Mouse (Mus musculus): ENCODE data around the gene Sh2b1. TPM values are rescaled to one million over a fixed set of nuclear protein-coding genes. Genes with fewer than 3 reads are reported as not detected.

Sh2b1 gene
- polyA plus RNA-seq (2014; fragmentation: Nextera tagmentation; extraction: Ambion mirVana) = 36.3 and 39.3 TPM in 2 replicates

DNA sequence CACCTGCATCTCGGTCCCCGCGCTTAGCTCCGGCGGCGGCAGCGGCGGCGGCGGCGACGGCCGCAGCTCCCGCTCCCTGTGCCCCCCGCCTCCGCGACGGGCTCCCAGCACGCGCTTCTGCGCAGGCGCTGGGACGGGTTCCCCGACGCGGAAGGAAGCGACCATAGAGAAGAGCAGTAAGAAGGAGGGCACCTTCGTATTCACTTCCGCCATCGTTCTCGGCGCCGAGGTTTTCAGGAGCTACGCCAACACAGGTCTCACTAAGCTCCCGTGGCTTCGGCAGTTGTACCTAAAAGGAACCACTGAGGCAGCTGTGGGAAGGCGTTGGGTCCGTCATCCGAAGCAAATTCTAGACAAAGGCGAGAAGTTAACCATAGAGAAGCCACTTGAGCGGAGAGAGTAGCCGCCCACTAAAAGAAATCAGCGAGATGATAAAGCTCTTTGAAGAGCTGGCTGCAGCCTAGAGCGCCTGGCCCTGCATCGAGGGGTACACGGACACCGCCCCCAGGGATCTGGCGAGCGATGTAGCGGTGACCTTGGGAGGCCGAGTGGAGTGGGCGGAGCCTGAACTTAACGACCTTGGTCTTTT, at the start of gene Sh2b1:
Sh2b1 (minus strand) TSS at position 432 of the 589 bp plus-strand sequence.
- no peaks in the 10 kb centered on the region for H3K27me3 ChIP-seq (ENCODE audit: control insufficient read depth, insufficient read depth, low read length)
- WGBS = under 1% methylated on average over 49 of the region's 53 CpGs
- DNase-seq (ENCODE audit: low spot score) (peak; percentile 93), ATAC-seq (replicated peaks; ENCODE audit: insufficient number of reproducible peaks, low FRiP score, low TSS enrichment, low read depth) (peak; percentile 87)
- no peaks in the 10 kb centered on the region for H3K36me3 ChIP-seq (replicated peaks; ENCODE audit: control insufficient read depth, insufficient read depth, low read depth, low read length)
- peak within 1 kb of the TSS; percentile 87 for H3K4me3 ChIP-seq (ENCODE audit: low read depth, low read length)
- H3K9ac ChIP-seq (replicated peaks; ENCODE audit: low read length) = peak within 1 kb of the TSS; percentile 92
- no peaks in the 10 kb centered on the region for H3K9me3 ChIP-seq (replicated peaks; ENCODE audit: control insufficient read depth, low read length)
- H3K4me1 ChIP-seq (ENCODE audit: control insufficient read depth, insufficient read depth, low read length) = no peaks in the 10 kb centered on the region
- H3K27ac ChIP-seq (replicated peaks; ENCODE audit: low read depth, low read length) = peak within 1 kb of the TSS; percentile 77
- H3K4me2 ChIP-seq (ENCODE audit: low read depth, low read length) = peak within 1 kb of the TSS; percentile 84

DNA sequence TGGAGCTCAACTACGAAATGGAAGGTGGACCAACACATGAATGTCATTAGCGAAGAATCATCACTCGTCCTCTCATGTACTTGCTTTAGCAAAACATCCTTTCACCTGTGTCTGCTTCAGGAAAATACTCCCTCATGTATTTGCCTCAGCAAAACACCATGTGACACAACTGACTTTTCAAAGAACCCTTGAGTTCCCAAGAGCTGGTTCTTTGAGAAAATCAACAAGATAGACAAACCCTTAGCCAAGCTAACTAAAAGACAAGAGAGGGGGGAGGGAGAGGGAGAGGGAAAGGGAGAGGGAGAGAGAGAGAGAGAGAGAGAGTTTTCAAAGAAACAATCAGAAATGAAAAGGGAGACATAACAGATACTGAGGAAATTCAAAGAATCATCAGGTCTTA, 48.1 kb upstream of the Sh2b1 start:
- Histone ChIP-seq H3K4me3 (ENCODE audit: low read depth, low read length) (no peak overlapping the region), H3K9ac (replicated peaks; ENCODE audit: low read length) (no peak overlapping the region), H3K4me2 (ENCODE audit: low read depth, low read length) (no peak overlapping the region), H3K27me3 (ENCODE audit: control insufficient read depth, insufficient read depth, low read length) (no peaks in the 10 kb centered on the region), H3K36me3 (replicated peaks; ENCODE audit: control insufficient read depth, insufficient read depth, low read depth, low read length) (no peaks in the 10 kb centered on the region), H3K27ac (replicated peaks; ENCODE audit: low read depth, low read length) (no peak overlapping the region), H3K9me3 (replicated peaks; ENCODE audit: control insufficient read depth, low read length) (no peaks in the 10 kb centered on the region), H3K4me1 (ENCODE audit: control insufficient read depth, insufficient read depth, low read length) (no peaks in the 10 kb centered on the region)
- no peak for DNase-seq (ENCODE audit: low spot score)
- 74% methylated on average over 3 of the region's 3 CpGs for WGBS
- ATAC-seq (replicated peaks; ENCODE audit: insufficient number of reproducible peaks, low FRiP score, low TSS enrichment, low read depth) = no peak

DNA sequence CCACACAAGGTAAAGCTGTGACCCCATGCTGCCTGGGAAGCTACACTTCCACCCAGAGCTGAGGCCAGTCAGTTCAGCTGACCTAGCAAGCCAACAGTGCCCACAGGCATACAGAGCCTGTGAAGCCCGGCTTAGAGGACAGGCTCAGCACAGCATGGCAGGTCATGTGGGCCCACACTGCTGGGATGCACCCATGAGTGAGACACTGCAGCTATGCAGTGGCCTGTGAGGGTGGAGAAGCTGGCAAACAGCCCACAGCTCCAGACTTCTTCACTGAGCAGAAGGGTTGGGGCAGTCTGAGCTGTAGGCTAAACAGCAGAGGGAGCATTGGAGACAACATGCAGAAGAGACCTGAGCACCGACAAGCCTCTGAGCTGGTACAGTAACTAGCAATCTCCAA, 44.3 kb upstream of the Sh2b1 start:
- Histone ChIP-seq H3K9me3 (replicated peaks; ENCODE audit: control insufficient read depth, low read length) (no peaks in the 10 kb centered on the region), H3K9ac (replicated peaks; ENCODE audit: low read length) (no peak overlapping the region), H3K4me1 (ENCODE audit: control insufficient read depth, insufficient read depth, low read length) (no peaks in the 10 kb centered on the region), H3K4me2 (ENCODE audit: low read depth, low read length) (no peak overlapping the region), H3K4me3 (ENCODE audit: low read depth, low read length) (no peak overlapping the region), H3K27ac (replicated peaks; ENCODE audit: low read depth, low read length) (no peak overlapping the region), H3K27me3 (ENCODE audit: control insufficient read depth, insufficient read depth, low read length) (no peaks in the 10 kb centered on the region), H3K36me3 (replicated peaks; ENCODE audit: control insufficient read depth, insufficient read depth, low read depth, low read length) (no peaks in the 10 kb centered on the region)
- ATAC-seq (replicated peaks; ENCODE audit: insufficient number of reproducible peaks, low FRiP score, low TSS enrichment, low read depth) (no peak), DNase-seq (ENCODE audit: low spot score) (no peak)
- 61% methylated on average over 2 of the region's 2 CpGs for WGBS

DNA sequence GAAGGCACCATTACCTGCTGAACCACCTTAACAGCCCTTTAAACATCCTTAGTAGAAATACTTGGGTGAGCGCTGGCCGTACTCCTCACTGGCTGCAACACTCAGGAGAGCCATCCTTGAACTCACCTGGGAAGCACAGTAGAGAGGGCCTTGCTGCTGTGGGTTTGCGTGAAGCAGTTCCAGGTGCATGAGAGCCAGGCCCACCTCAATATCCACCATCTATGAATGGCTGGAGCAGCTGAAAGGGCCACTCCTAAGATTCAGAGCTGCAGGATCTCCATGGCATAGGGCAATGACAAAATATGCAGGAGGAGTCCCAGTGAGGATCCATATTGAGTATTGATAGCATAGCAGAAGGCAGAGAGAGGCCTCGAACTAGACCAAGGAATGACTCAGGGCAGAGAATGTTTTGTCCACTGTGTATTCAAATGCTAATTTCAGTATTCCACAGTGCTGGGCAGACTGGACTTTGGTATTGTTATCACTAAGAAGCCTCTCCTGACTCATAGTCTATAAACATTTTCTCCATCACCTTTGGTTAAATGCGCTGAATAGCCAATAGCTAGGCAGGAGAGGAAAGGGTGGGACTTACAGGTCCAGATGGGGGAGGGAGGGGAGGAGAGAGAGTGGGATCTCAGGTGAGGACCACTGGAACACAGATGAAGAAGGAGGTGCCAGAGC, 43.2 kb upstream of the Sh2b1 start:
- no peak overlapping the region for H3K4me3 ChIP-seq (ENCODE audit: low read depth, low read length)
- H3K9ac ChIP-seq (replicated peaks; ENCODE audit: low read length) = no peak overlapping the region
- no peak overlapping the region for H3K27ac ChIP-seq (replicated peaks; ENCODE audit: low read depth, low read length)
- H3K9me3 ChIP-seq (replicated peaks; ENCODE audit: control insufficient read depth, low read length) = no peaks in the 10 kb centered on the region
- WGBS = 85% methylated on average over 5 of the region's 5 CpGs
- DNase-seq (ENCODE audit: low spot score) (no peak), ATAC-seq (replicated peaks; ENCODE audit: insufficient number of reproducible peaks, low FRiP score, low TSS enrichment, low read depth) (no peak)
- no peaks in the 10 kb centered on the region for H3K4me1 ChIP-seq (ENCODE audit: control insufficient read depth, insufficient read depth, low read length)
- no peaks in the 10 kb centered on the region for H3K27me3 ChIP-seq (ENCODE audit: control insufficient read depth, insufficient read depth, low read length)
- H3K36me3 ChIP-seq (replicated peaks; ENCODE audit: control insufficient read depth, insufficient read depth, low read depth, low read length) = no peaks in the 10 kb centered on the region
- no peak overlapping the region for H3K4me2 ChIP-seq (ENCODE audit: low read depth, low read length)

DNA sequence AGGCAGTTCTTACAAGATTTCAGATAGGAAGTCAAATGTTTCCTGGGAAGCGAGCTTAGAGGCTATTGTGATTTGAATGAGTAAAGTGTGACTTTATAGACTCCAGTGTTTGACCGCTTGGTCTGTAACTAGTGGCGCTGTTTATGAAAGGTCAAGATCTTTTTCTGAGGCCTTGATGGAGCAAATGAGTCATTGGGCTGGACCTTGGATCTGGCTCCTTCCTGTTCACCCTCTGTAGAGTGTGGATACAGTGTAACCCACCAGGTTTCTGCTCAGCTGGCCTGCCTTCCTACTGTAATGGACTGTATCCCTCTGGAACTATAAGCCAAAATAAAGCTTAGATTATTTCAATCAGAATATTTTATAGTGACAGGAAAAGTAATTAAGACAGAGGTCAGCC, 36.1 kb upstream of the Sh2b1 start:
- no peaks in the 10 kb centered on the region for H3K9me3 ChIP-seq (replicated peaks; ENCODE audit: control insufficient read depth, low read length)
- H3K27me3 ChIP-seq (ENCODE audit: control insufficient read depth, insufficient read depth, low read length) = no peaks in the 10 kb centered on the region
- H3K36me3 ChIP-seq (replicated peaks; ENCODE audit: control insufficient read depth, insufficient read depth, low read depth, low read length) = no peaks in the 10 kb centered on the region
- no peak overlapping the region for H3K27ac ChIP-seq (replicated peaks; ENCODE audit: low read depth, low read length)
- no peak overlapping the region for H3K4me3 ChIP-seq (ENCODE audit: low read depth, low read length)
- DNase-seq (ENCODE audit: low spot score) (no peak), ATAC-seq (replicated peaks; ENCODE audit: insufficient number of reproducible peaks, low FRiP score, low TSS enrichment, low read depth) (no peak)
- no peak overlapping the region for H3K9ac ChIP-seq (replicated peaks; ENCODE audit: low read length)
- H3K4me2 ChIP-seq (ENCODE audit: low read depth, low read length) = no peak overlapping the region
- 79% methylated on average over 3 of the region's 3 CpGs for WGBS
- no peaks in the 10 kb centered on the region for H3K4me1 ChIP-seq (ENCODE audit: control insufficient read depth, insufficient read depth, low read length)

DNA sequence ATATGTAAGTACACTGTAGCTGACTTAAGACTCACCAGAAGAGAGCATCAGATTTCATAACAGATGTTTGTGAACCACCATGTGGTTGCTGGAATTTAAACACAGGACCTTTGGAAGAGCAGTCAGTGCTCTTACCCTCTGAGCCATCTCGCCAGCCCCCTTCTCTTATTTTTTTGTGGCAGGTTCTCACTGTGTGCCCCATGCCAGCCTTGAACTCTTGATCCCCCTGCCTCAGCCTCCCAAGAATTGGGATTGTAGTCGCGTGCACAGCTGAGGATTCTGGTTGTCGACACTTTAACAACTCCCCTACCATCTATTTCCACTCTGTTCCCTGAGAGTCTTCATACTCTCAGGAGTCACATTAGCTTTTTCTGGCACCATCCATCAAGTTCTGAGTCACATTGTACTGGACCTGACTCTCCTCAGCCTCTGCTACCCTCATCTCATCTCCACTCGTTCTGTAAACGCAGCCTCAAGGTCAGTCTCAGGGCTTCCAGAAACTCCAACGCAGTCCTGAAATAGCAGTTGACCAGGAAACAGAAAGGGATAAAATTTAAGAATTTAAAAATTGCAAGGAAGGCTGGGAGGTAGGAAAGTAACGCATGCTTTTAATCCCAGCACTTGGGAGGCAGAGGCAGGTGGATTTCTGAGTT, 32.0 kb upstream of the Sh2b1 start:
- Histone ChIP-seq H3K27me3 (ENCODE audit: control insufficient read depth, insufficient read depth, low read length) (no peaks in the 10 kb centered on the region), H3K4me1 (ENCODE audit: control insufficient read depth, insufficient read depth, low read length) (no peaks in the 10 kb centered on the region), H3K4me3 (ENCODE audit: low read depth, low read length) (no peak overlapping the region), H3K36me3 (replicated peaks; ENCODE audit: control insufficient read depth, insufficient read depth, low read depth, low read length) (no peaks in the 10 kb centered on the region), H3K9ac (replicated peaks; ENCODE audit: low read length) (no peak overlapping the region), H3K9me3 (replicated peaks; ENCODE audit: control insufficient read depth, low read length) (no peaks in the 10 kb centered on the region), H3K27ac (replicated peaks; ENCODE audit: low read depth, low read length) (no peak overlapping the region), H3K4me2 (ENCODE audit: low read depth, low read length) (no peak overlapping the region)
- DNase-seq (ENCODE audit: low spot score) = no peak
- no peak for ATAC-seq (replicated peaks; ENCODE audit: insufficient number of reproducible peaks, low FRiP score, low TSS enrichment, low read depth)
- WGBS = 87% methylated on average over 8 of the region's 8 CpGs

DNA sequence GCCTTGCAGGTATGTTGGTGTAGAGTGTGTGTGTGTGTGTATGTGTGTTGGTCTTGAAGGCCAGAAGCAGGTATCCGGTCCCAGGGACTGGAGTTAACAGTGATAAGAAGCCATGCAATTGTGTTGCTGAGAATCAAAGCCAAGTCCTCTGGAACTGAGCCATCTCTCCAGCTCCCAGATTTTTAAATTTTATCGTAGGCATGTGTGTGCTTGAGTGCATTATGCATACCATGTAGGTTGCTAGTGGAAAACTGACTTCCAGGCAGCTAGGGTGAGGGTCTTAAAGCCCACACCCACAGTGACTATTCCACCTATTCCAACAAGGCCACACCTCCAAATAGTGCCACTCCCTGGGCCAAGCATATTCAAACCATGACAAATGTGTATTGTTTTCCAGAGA, 29.7 kb upstream of the Sh2b1 start:
- H3K27me3 ChIP-seq (ENCODE audit: control insufficient read depth, insufficient read depth, low read length) = no peaks in the 10 kb centered on the region
- peaks cover 9% of the 10 kb centered on the region for H3K36me3 ChIP-seq (replicated peaks; ENCODE audit: control insufficient read depth, insufficient read depth, low read depth, low read length)
- no peak for DNase-seq (ENCODE audit: low spot score)
- 98% methylated on average over 2 of the region's 2 CpGs for WGBS
- no peaks in the 10 kb centered on the region for H3K9me3 ChIP-seq (replicated peaks; ENCODE audit: control insufficient read depth, low read length)
- H3K4me2 ChIP-seq (ENCODE audit: low read depth, low read length) = no peak overlapping the region
- no peak overlapping the region for H3K9ac ChIP-seq (replicated peaks; ENCODE audit: low read length)
- H3K4me1 ChIP-seq (ENCODE audit: control insufficient read depth, insufficient read depth, low read length) = no peaks in the 10 kb centered on the region
- H3K4me3 ChIP-seq (ENCODE audit: low read depth, low read length) = no peak overlapping the region
- ATAC-seq (replicated peaks; ENCODE audit: insufficient number of reproducible peaks, low FRiP score, low TSS enrichment, low read depth) = no peak
- no peak overlapping the region for H3K27ac ChIP-seq (replicated peaks; ENCODE audit: low read depth, low read length)

DNA sequence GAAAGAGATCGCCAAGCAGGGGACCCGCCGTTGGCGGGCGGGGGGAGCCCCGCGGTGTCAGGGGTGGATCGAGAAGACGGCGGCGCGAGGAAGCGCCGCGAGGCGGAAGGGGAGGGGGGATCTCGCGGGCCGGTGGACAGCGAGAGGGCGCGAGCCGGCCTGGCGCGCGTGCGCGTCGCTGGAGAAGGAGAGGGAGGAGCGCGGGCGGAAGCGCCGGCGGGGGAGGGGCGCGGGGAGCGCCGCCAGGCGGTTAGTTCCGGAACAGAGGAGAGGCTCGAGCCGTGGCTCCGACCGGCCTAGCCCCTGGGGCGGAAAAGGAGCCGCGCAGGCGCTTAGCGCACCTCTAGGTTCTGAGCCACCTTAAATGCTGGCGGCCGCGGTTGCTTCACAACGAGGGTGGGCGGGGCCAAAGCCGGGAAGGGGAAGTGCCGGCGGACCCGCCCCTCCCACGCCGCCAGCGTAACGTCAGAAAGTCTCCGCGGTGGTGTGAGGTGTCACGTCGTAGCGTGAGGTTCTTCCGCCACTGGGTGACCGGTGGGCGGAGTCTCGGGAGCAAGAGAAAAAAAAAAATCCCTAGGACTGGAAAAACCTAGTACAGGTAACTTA, 28.2 kb upstream of the Sh2b1 start, which contains the start of gene Atxn2l:
Atxn2l (minus strand) TSS at position 165 of the 606 bp plus-strand sequence.
- WGBS = under 1% methylated on average over 55 of the region's 72 CpGs
- peaks cover 17% of the 10 kb centered on the region for H3K36me3 ChIP-seq (replicated peaks; ENCODE audit: control insufficient read depth, insufficient read depth, low read depth, low read length)
- no peaks in the 10 kb centered on the region for H3K4me1 ChIP-seq (ENCODE audit: control insufficient read depth, insufficient read depth, low read length)
- peak within 1 kb of the TSS; percentile 100 for H3K4me3 ChIP-seq (ENCODE audit: low read depth, low read length)
- peak within 1 kb of the TSS; percentile 99 for H3K27ac ChIP-seq (replicated peaks; ENCODE audit: low read depth, low read length)
- H3K9ac ChIP-seq (replicated peaks; ENCODE audit: low read length) = peak within 1 kb of the TSS; percentile 100
- H3K9me3 ChIP-seq (replicated peaks; ENCODE audit: control insufficient read depth, low read length) = no peaks in the 10 kb centered on the region
- H3K27me3 ChIP-seq (ENCODE audit: control insufficient read depth, insufficient read depth, low read length) = no peaks in the 10 kb centered on the region
- H3K4me2 ChIP-seq (ENCODE audit: low read depth, low read length) = peak within 1 kb of the TSS; percentile 50
- DNase-seq (ENCODE audit: low spot score) (peak; percentile 100), ATAC-seq (replicated peaks; ENCODE audit: insufficient number of reproducible peaks, low FRiP score, low TSS enrichment, low read depth) (peak; percentile 87)
